Mouse (Mus musculus): ENCODE measurements around the gene Ccsap.

- TF ChIP-seq CTCF (conservative IDR thresholded peaks at IDR 0.05; ENCODE audit: insufficient read depth, insufficient read length, low read depth, low read length) (no peak), POLR2A (IDR thresholded peaks at IDR 0.05; ENCODE audit: low read depth, low read length) (no peak)
Measured at GRCm38 (mm10) chr8:123889797-123890196, 29.8 kb upstream of the Ccsap start.
